Mouse (Mus musculus) lung, embryonic 16.5 days (tissue): ENCODE measurements at regions not wholly inside any gene's neighbourhood (a gene's known extent, or its start where the extent isn't known, plus 50 kb on each side); places are given as distances from the start of the nearest gene placed in this dataset.
"Not testable (repeated sequence)": the region's sequence is repeated elsewhere in the genome, so short reads cannot be mapped to it uniquely, and the experiment has no call there.

Experiments
- ATAC-seq: fragments of 200-750 bp; cut with Nextera tagmentation; 2 replicates; pipeline ENCODE4 v1.8.0; 2017; ENCODE audit warnings: low read depth, mild to moderate bottlenecking, moderate library complexity
- H3K27ac ChIP-seq: fragments of 300-500 bp; sonication (generic); 2 replicates; pipeline ENCODE4 v1.5.1; 2014; ENCODE audit warnings: mild to moderate bottlenecking, control low read depth, low read length
- H3K27me3 ChIP-seq: fragments of 300-500 bp; sonication (generic); 2 replicates; pipeline ENCODE4 v1.6.1; 2014; ENCODE audit warnings: low read depth, low read length, mixed read lengths; ENCODE audit not compliant: control insufficient read depth, insufficient read depth
- H3K36me3 ChIP-seq: fragments of 300-500 bp; sonication (generic); 2 replicates; pipeline ENCODE4 v1.6.1; 2014; ENCODE audit warnings: low read length; ENCODE audit not compliant: control insufficient read depth, insufficient read depth
- H3K4me1 ChIP-seq: fragments of 300-500 bp; sonication (generic); replicated peaks from 2 replicates; pipeline ENCODE4 v1.6.1; 2014; ENCODE audit warnings: low read length, mixed read lengths; ENCODE audit not compliant: control insufficient read depth, insufficient read depth
- H3K4me2 ChIP-seq: fragments of 300-500 bp; sonication (generic); 2 replicates; pipeline ENCODE4 v1.6.1; 2014; ENCODE audit warnings: low read depth, low read length, control low read depth
- H3K4me3 ChIP-seq: fragments of 300-500 bp; sonication (generic); 2 replicates; pipeline ENCODE4 v1.5.1; 2014; ENCODE audit warnings: mild to moderate bottlenecking, low read length, control low read depth
- H3K9ac ChIP-seq: fragments of 300-500 bp; sonication (generic); 2 replicates; pipeline ENCODE4 v1.6.1; 2014; ENCODE audit warnings: low read length, control low read depth
- H3K9me3 ChIP-seq: fragments of 300-500 bp; sonication (generic); 2 replicates; pipeline ENCODE4 v1.6.1; 2016; ENCODE audit warnings: low read length; ENCODE audit not compliant: control insufficient read depth
- WGBS: fragments of 180-500 bp; shearing (Covaris S2); extraction: QIAGEN DNeasy Blood & Tissue Kit; methylation state at CpG from one replicate; pipeline ENCODE4 v1.1.7; 2014; 5-methylcytosine and 5-hydroxymethylcytosine counted together

GRCm38 (mm10) chr12:104614240-104614639 is 137.5 kb downstream of the Dicer1 start:
- Histone ChIP-seq H3K27ac (no peak overlapping the region), H3K27me3 (no peaks in the 10 kb centered on the region), H3K4me1 (no peaks in the 10 kb centered on the region), H3K4me2 (no peak overlapping the region), H3K4me3 (no peak overlapping the region), H3K9ac (no peak overlapping the region), H3K36me3 (no peaks in the 10 kb centered on the region), H3K9me3 (0 out of 2 replicates have a peak, but pooled peaks cover 5% of the 10 kb centered on the region)
- ATAC-seq, result no peak
- 59% methylated on average over 8 of the region's 8 CpGs for WGBS

- no peak overlapping the region for H3K9ac ChIP-seq
- no peak overlapping the region for H3K4me2 ChIP-seq
- H3K36me3 ChIP-seq, result no peaks in the 10 kb centered on the region
- 65% methylated on average over 19 of the region's 19 CpGs for WGBS
- H3K4me1 ChIP-seq, result peaks cover 3% of the 10 kb centered on the region; the same call in 1 of the 2 replicates
- H3K27ac ChIP-seq, result no peak overlapping the region
- no peak for ATAC-seq
- no peaks in the 10 kb centered on the region for H3K27me3 ChIP-seq
- H3K9me3 ChIP-seq, result 0 out of 2 replicates have a peak, but pooled peaks cover 5% of the 10 kb centered on the region
- H3K4me3 ChIP-seq, result no peak overlapping the region
Measured at GRCm38 (mm10) chr12:104609767-104610166, 136.6 kb upstream of the Gsc start.

GRCm38 (mm10) chr12:104608956-104609355 is 135.8 kb upstream of the Gsc start:
- 90% methylated on average over 3 of the region's 4 CpGs for WGBS
- not testable (repeated sequence) for H3K36me3 ChIP-seq, H3K9me3 ChIP-seq

GRCm38 (mm10) chr12:104607410-104607809 is 134.3 kb upstream of the Gsc start:
- H3K4me3 ChIP-seq, result no peak overlapping the region
- peaks cover 3% of the 10 kb centered on the region; the same call in 1 of the 2 replicates for H3K4me1 ChIP-seq
- no peak overlapping the region for H3K9ac ChIP-seq
- WGBS, result 76% methylated on average over 5 of the region's 5 CpGs
- no peak overlapping the region for H3K4me2 ChIP-seq
- H3K27me3 ChIP-seq, result no peaks in the 10 kb centered on the region
- 0 out of 2 replicates have a peak, but pooled peaks cover 5% of the 10 kb centered on the region for H3K9me3 ChIP-seq
- no peak for ATAC-seq
- H3K36me3 ChIP-seq, result no peaks in the 10 kb centered on the region
- H3K27ac ChIP-seq, result no peak overlapping the region

More at GRCm38 (mm10) chr12:104608956-104609355, 135.8 kb upstream of the Gsc start:
- H3K27me3 ChIP-seq, H3K4me2 ChIP-seq, H3K4me1 ChIP-seq, H3K4me3 ChIP-seq, H3K27ac ChIP-seq, H3K9ac ChIP-seq, ATAC-seq: not testable (repeated sequence)

- ATAC-seq, result peak; percentile 94
- Histone ChIP-seq H3K4me3 (no peak overlapping the region), H3K4me1 (peaks cover 3% of the 10 kb centered on the region; the same call in 1 of the 2 replicates), H3K9ac (no peak overlapping the region), H3K27me3 (no peaks in the 10 kb centered on the region), H3K9me3 (no peaks in the 10 kb centered on the region), H3K4me2 (no peak overlapping the region), H3K27ac (no peak overlapping the region), H3K36me3 (no peaks in the 10 kb centered on the region)
- 30% methylated on average over 24 of the region's 24 CpGs for WGBS
Measured at GRCm38 (mm10) chr12:104605535-104606399, 132.6 kb upstream of the Gsc start.

- no peak for ATAC-seq
- WGBS, result 56% methylated on average over 2 of the region's 2 CpGs
- H3K27me3 ChIP-seq, result no peaks in the 10 kb centered on the region
- H3K9me3 ChIP-seq, result no peaks in the 10 kb centered on the region
- H3K4me2 ChIP-seq, result no peak overlapping the region
- no peak overlapping the region for H3K4me3 ChIP-seq
- H3K4me1 ChIP-seq, result no peaks in the 10 kb centered on the region
- H3K36me3 ChIP-seq, result no peaks in the 10 kb centered on the region
- no peak overlapping the region for H3K27ac ChIP-seq
- no peak overlapping the region for H3K9ac ChIP-seq
Measured at GRCm38 (mm10) chr12:104598056-104598455, 124.9 kb upstream of the Gsc start.

- Histone ChIP-seq H3K27me3 (no peaks in the 10 kb centered on the region), H3K36me3 (no peaks in the 10 kb centered on the region), H3K4me3 (no peak overlapping the region), H3K4me1 (no peaks in the 10 kb centered on the region), H3K9me3 (no peaks in the 10 kb centered on the region), H3K9ac (no peak overlapping the region), H3K4me2 (no peak overlapping the region), H3K27ac (no peak overlapping the region)
- no peak for ATAC-seq
- WGBS, result 49% methylated on average over 19 of the region's 19 CpGs
Measured at GRCm38 (mm10) chr12:104593526-104594155, 120.5 kb upstream of the Gsc start.

- ATAC-seq, result peak; percentile 65; the same call in 1 of the 2 replicates
- H3K9me3 ChIP-seq, result no peaks in the 10 kb centered on the region
Measured at GRCm38 (mm10) chr12:104592791-104593525, 119.8 kb upstream of the Gsc start.

GRCm38 (mm10) chr12:104591571-104591970 is 118.4 kb upstream of the Gsc start:
- Histone ChIP-seq H3K27me3 (no peaks in the 10 kb centered on the region), H3K4me1 (no peaks in the 10 kb centered on the region), H3K27ac (no peak overlapping the region), H3K4me3 (no peak overlapping the region), H3K4me2 (no peak overlapping the region), H3K36me3 (no peaks in the 10 kb centered on the region), H3K9ac (no peak overlapping the region), H3K9me3 (no peaks in the 10 kb centered on the region)
- WGBS, result 81% methylated on average over 7 of the region's 7 CpGs
- no peak for ATAC-seq

More at GRCm38 (mm10) chr12:104592791-104593525, 119.8 kb upstream of the Gsc start:
- H3K4me3 ChIP-seq, result no peak overlapping the region
- no peaks in the 10 kb centered on the region for H3K4me1 ChIP-seq
- no peaks in the 10 kb centered on the region for H3K27me3 ChIP-seq
- H3K27ac ChIP-seq, result no peak overlapping the region
- 59% methylated on average over 21 of the region's 21 CpGs for WGBS
- no peaks in the 10 kb centered on the region for H3K36me3 ChIP-seq
- H3K9ac ChIP-seq, result no peak overlapping the region
- no peak overlapping the region for H3K4me2 ChIP-seq
